Mouse (Mus musculus): ENCODE data around the gene Col4a4.

Col4a4 gene

DNA sequence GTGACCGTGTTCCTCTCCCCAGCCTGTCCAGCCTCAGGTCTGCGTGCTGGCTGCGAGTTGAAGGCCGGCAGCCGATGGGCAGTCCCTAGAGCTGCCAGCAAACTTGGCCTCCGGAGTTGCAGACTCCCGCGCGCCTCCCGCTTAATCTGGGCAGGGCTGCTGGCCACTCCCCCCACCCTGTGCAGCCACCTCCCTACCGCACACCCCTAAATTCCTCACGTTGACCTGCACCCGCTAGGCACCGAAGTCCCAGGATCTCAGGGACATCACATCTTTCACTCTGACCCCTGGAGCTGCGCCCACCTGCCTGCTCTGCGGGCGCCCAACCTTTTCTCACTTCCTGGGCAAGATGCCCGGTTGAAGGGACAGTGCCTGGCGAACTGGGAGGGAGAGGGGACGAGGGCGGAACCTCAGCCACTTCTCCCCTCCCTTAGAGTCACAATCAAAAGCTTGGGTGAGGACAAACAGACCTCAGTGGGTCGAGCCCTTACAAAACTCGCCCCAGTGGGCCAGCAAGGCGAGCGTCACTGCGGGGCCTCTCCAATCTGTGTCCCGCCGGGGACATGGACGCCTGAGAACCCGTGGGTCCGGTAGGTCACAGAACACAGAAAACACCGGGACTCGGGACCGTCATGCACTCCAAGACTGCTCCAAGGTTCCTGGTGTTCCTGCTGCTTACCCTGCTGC is at the start of gene Col4a4, which contains the start of gene Col4a3:
Gene Col4a4 (minus strand): TSS at position 137 of the 687 bp plus-strand sequence.
Gene Col4a3 (plus strand): TSS at position 209 of the 687 bp plus-strand sequence.
- WGBS: 5% methylated on average over 34 of the region's 34 CpGs

DNA sequence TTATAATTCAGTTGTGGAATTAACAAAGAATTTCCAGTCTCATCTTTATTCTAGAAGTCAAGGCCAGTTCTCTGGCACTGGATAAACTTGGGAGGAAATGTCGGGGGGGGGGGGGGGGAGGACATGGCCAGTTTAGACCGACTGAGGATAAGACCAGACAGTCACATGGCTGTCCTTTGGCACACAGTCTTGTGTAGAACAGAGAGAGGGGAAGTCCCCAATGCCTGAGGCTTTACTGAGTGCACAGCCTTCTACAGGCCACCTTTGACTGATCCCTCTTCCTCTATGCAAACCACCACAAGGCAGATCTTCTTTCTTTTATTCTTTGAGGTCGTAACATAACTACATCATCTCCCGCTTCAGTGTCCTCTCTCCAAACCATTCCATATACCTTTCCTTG is 49.7 kb upstream of the Col4a4 start:
- WGBS: 76% methylated on average over 4 of the region's 4 CpGs

DNA sequence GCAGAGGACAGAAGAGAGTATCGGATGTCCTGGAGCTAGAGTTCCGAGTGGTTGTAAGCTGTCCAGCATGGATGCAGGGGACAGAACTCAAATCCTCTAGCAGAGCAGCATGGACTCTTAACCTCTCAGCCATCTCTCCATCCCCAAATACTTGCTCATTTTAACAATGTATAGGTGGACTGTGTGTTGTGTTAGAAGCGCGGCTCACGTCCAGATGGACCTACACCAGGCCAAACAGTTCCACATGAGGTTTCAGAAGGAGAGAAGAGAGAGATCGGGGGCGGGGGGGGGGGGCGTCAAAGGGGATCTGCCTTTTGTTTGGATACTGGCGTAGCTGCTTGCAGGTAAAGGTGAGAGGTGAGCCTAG is 48.6 kb upstream of the Col4a4 start:
- WGBS: 94% methylated on average over 9 of the region's 9 CpGs

DNA sequence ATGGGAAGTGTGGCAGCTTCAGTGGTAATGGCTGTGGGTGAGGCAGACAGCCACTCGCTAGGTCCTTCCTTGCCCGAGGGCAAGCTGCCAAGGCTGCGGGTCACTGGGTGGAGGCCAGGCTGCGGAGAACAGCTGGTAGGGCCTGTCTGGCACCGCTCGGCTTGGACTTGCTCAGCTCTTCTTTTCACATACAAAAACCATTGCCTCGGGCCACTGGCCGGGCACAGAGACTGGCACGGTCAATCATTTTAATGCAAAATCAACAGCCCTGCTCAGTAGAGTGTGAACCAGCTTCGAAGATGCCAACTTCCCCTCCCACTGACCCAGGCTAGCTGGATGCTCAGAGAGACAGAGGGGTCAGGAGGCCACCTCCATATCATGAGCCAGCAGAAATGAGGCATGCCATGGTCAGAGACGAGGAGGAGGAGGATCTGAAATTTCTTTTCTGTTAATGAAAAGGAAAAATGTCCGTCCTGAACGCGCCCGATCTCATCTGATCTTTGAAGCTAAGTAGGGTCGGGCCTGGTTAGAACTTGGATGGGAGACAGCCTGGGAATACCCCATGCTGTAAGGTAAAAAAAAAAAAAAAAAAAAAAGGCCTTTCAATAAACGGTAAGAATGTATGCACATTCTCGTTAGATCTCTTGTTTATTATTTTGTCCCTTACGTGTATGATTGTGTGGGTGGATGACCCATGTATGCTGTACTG is 48.0 kb upstream of the Col4a4 start:
- 52% methylated on average over 19 of the region's 19 CpGs for WGBS

DNA sequence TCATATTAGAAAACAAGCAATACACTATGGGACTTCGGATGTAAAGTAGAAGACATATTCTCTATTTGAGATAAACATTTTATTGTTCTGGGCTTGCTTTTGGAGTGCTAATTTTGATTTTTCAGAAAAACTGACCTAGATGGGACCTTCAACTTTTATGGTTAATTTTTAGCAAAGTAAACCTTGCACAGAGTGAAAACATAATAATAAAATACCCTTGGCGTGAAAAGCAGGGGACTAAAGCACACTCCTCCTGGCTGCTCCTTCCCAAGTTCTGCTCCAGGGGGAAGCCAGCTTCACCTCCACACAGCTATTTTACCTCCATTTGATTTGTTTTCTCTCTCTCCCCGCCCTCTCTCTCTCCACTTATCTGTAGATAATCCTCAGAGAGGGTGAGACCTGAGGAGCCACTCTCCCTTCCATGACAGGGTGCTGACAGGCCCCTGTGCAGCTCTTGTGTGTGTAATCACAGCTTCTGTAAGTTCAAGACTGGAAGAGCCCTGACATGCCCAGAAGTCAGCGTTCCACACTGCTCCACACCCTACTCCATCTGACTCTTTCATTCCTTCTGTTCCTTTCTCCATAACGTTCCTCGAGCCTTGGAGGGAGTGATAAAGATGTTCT is 44.6 kb upstream of the Col4a4 start:
- 76% methylated on average over 6 of the region's 6 CpGs for WGBS

DNA sequence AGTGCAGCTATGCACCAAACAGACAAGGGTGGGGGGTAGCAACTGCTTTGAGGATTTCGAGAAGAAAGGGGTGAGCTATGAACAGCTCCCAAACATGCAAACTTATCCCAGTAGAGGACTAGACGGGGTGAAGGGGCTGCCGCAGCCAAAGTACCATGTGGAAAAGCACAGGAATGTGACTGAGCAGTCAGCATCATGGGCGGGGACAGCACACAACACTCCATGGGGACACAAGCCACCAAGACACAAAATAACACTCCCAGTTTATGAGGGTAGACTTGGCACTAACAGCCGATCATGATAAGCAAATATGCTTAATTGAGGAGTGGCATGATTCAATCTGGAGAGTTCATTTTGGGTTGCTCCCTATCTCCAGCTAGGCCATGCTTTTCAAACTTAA is 42.8 kb upstream of the Col4a4 start:
- WGBS: 88% methylated on average over 5 of the region's 5 CpGs

DNA sequence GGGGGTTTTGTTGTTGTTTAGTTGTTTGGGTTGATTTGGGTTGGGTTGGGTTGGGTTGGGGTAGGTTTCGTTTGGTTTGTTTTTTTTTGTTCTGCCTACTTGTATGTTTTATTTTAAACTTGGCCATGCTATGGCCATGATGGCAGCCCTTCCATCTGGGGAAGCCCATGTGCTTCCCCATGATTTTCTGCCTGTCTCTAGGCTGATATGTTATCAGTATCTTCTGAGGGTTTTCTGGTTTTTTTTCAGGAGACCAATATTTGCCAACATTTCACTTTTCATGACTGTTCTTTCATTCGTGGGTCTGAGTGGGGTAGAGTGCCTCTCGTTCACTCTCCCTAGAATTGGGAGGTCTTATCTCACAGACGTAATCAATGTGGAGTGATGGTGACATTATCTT is 41.0 kb upstream of the Col4a4 start:
- WGBS: 89% methylated on average over 4 of the region's 4 CpGs

DNA sequence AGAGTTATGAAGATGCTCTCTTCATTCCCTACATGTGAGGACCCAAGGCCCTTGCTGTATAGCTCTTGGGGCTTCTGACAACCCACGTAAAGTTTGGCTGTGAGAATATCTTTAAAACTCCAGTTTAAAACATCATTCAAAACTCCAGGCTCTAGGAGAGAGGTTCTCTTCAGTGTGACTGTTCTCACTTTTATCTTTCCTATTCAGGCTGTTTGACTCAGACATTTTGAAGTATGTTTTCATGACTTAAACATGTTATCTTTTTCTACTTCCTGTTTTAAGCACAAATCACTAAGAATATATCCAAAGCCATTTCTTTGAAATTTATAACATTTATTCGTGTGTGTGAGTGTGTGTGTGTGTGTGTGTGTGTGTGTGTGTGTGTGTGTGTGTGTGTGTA is 38.8 kb upstream of the Col4a4 start:
- WGBS: 78% methylated on average over 2 of the region's 2 CpGs

DNA sequence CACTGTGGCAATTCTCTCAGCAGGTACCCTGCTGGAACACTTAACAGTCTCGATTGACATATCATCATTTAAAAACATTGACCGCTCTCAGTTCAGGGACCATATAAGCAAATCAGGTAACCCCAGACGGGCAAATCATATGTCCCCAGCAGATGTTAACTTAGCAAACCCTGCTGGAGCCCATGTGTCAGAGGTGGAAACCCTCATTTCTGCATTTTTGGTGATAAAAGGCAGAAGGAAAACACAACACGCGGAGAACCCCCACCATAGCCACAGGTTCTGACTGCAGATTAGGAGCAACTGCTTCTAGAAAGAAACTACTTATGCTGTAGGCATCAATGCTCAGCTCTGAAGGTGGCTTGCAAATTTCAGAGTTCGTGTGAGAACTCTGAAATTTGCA is 38.3 kb upstream of the Col4a4 start:
- 82% methylated on average over 6 of the region's 6 CpGs for WGBS

DNA sequence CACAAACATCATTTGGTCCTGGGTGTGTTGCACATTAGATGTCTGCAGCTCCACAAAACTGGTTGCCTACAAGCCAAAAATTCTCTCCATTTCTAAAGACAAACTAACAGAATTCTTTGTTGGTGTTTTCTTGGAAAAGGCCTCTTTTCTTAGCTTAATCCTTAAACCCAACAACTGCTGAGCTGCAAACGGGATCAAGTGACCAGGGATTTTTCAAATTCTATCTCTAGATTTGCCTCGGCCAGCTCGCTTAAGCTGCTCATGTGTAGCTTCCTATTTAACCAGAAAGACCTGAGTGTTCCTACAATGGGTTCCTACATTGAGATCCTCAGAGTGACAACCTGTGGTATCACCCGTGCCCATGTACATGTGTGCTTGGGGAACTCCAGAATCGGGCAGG is 33.3 kb upstream of the Col4a4 start:
- WGBS: 89% methylated on average over 5 of the region's 5 CpGs

DNA sequence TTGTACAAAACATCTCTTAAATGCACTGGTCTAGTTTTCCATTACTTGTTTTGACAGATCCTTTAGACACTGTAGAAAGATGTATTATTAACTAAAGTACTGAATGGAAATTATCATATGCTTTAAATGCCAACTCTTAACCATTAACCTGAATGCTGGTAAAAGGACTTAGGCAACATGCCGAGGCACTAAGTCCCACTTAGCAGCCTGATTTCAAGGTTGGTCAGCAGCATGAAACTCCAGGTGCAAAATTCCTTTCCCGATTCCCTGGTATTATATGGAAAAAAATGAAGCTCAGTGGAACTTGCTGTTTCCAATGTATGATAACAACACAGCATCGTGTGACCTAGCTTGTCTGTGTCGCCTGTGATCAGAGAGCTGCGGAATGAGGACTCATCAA is 31.9 kb upstream of the Col4a4 start:
- WGBS: 93% methylated on average over 5 of the region's 5 CpGs

DNA sequence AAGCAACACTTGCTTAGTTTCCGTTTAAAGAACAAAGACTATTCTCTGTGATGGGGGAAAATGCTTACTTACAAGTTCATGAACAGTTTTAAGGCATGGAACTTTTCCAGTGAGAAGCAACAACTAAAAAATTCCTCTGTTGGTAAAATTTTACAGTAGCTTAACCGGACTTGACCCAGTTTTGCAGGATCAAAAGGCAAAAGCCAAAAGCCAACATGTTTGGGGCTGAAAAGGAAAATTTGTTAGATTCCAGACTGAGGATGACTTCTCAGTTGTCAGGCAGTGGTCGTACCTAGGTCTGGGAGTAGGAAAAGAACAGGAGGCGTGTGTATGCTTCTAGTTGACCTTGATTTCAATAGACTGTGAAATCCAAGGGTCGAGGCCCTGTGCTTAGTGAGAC is 31.4 kb upstream of the Col4a4 start:
- WGBS: 81% methylated on average over 5 of the region's 5 CpGs

DNA sequence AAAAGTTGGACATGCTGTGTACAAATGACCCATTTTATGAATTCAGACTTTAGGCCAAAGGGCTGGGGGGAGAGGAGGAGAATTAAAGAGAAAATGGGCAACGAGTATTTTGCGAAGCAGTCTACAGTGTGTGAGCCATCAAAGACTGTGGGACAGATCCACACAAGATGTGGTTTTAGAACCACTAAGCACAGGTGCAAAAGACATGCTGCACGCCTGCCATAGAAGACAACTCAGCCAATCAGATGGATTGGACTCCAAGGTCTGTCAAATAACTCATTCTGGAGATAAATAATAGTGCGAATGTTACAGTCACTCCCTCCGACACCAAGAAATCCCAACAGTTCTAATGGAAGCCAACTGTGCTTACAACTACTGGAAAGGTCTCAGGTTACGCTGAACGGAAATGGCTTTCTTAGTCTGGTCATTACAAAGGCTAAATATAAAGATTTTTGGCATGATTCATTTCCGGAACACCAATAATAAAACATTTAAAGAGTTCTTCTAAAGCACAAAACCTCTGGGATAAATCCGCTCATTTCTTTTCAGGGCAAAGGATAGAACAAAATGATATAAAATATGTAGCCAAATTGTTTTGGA is 25.5 kb upstream of the Col4a4 start:
- WGBS: 86% methylated on average over 9 of the region's 9 CpGs

DNA sequence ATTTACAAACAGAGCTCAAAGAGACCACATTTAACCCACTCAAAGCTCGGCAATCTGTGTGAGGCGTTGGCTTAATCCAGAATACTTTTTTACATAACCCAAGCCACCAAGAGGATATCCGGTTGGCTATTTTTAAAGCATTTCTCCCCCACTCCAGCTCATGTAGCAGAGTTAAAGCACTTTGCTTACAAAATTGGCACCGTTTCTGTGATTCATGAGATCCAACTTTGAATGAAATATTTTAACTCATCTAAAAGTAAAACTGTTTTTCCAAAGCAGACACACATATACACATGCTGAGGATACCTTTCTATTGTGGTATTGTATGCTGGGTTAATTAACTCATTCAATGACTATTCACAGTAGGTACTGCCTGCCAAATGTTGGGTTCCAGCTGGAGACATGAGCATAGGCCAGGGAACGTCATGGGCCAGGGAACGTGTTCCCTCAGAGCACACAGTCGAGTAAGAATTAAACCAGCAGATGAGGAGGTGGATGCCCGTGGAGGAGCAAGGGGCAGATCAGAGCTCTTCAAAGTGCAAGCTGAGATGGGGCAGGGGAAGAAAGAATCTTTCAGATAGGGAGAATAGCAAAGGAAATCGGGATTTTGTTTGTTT is 22.1 kb upstream of the Col4a4 start:
- 26% methylated on average over 9 of the region's 9 CpGs for WGBS

DNA sequence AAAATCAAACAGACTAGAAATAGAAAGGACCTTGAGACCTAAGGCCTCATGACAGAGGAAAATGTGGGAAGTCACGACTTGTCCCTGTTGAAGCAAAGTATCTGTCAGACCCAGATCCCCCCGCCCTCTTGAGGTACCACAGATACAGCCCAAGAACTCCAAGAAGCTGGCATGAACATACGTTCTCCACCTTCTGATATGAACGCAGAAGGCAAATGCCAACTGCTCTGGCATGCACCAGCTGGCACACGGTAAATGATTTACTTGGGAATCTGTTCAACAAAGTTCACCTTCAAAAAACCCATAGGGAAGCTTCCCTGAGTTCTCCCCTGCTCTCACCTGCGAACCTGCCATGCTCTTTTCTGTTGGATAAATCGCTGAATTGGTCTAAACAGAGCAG is 19.2 kb upstream of the Col4a4 start:
- 72% methylated on average over 7 of the region's 7 CpGs for WGBS

DNA sequence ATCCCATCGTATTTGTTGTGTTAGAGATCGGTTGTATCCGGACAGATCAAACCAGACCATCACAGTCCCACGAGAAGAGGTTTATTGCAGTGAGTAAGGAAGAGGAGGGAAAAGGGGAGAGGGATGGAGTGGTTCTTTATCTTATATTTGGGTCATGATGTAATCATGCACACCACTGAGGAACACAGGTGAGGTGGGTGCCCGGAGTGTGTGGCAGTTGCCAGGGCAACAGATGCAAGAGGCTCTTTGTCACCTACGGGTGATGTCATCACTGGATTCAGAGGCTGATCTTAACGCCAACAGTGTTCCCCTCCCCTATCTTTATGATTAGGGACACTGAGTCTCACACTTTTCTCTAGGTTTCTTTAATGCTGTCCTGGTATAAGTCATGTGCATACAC is 18.7 kb upstream of the Col4a4 start:
- 74% methylated on average over 7 of the region's 7 CpGs for WGBS

DNA sequence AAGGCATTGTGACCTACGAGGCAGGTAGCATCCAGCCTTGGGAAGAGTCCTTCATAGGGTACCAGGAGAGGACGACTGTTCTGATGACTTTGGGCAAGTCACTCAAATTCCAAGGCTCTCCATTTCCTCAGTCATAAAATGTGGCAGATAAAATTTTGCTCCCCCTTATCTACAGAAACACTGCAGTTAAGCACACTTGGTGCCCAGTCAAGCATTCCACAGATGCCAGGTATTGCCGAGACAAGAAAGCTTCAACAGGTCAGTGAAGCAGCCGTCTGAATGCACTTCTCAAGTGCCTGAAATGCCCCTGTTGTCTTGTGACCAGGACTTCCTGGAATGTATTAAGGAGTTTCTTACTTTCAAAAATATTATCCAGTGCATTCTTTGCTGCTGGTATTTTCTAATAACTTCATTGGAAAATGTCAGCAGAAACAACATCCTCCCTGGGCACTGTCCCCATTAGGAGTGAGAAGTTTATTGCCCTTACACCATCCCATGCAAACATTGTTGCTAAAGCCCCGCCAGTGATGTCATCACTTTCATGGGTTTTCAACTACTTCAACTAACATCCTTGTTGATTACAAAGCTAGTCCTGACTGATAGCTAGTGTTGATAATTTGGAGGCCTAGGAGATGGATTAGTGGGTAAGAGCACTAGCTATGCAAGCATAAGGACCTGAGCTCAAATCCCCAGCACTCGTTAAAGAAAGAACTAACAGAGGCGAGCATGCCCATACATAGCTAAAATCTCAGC is 16.7 kb upstream of the Col4a4 start:
- WGBS: 90% methylated on average over 7 of the region's 7 CpGs

DNA sequence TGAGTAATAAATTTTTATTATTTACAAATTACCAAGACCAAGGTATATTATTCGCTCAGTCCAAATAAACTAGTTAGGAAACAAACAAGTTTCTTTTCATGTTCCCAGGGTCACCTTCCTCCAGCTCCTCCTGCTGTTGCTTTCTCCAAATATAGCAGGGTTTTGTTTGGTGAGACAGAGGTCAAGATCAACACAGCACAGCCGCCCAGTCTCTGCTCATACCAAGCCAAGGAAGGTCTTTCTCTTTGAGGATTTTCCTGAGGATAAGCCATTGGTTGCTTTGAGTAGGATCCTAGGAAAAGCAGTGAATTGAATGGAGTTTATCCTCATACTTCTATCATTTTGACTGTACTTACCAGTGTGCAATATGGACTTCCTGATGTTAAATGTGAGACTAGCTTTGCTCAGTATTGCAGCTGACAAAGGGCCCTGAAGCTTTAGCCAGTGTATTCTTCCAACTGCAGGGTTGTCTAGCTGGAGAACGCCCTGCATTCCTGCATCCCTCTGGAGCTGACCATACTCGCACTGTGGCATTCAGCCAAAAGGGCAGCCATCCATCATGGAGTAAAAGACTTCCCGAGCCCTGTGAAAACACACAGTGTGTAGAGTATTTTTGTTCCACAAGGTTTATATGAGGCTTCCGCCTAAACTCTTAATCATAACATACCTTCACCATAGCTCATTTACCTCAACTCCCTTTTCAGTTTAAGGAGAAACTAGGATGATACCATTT is 10.4 kb upstream of the Col4a4 start:
- 62% methylated on average over 6 of the region's 6 CpGs for WGBS

DNA sequence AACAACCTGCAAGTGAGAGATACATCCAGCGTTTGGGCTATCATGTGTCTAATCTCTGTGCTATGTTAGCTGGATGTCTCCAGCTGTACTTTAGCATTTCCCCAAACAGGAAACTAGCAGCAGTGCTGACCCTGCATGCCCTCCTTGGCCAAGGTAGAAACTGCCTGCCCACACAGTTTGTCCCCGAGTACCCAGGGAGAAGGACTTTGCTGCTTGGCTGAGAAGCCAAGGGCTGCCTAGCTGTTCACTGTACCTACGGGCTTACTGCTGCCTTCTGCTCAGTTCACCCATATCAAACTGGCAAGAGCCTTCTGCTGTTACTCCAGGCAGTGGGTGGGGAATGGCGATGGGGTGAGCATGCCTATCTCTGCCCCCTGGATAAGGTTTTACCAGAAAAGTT is 3.6 kb upstream of the Col4a4 start:
- 69% methylated on average over 4 of the region's 4 CpGs for WGBS

DNA sequence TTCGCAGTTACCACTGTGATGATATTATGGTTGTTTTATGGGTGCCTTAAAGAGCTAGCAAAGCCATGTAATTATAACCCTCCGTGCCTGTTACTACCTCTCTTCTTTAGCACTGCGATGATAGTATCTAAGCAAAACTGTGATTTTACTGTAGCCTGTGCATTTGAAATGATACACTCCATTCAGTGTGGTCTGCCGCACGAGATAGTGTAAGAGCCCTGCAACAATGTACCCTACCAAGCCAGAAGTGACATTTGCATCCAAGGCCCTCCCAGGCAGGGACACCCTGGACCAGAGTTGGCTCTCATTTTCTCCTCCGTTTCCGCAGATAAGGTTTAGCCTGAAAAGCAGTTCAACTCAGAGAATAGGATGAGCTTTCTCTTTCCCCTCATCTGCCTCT is 668 bp downstream of the Col4a4 start:
- 90% methylated on average over 7 of the region's 7 CpGs for WGBS

DNA sequence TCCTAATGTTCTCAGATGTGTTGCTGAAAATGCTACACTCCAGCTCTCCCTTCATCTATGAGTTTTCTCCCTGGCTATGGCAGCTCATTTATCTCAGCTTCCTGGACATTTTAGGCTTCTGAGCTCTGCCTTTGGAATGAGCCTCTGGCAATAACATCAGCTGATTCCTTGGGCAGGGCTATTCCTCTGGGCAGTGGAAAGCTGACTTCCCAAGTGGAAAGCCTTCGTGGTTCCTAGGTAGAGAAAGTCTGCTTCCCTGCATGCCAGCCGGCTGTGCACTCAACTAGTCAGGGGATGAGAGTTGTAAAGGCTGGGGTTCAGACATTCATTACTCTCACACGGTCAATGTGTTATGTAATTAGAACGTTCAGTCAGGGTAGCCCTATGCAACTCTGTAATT is 8.3 kb downstream of the Col4a4 start:
- 83% methylated on average over 4 of the region's 4 CpGs for WGBS
